Mouse (Mus musculus) cerebellum, adult 11-12 months (tissue): Measurements from ENCODE around the gene A430033K04Rik.

Source experiments
- DNase-seq: peaks from one replicate; pipeline ENCODE4 v3.0.0; 2022

The A430033K04Rik gene

DNA sequence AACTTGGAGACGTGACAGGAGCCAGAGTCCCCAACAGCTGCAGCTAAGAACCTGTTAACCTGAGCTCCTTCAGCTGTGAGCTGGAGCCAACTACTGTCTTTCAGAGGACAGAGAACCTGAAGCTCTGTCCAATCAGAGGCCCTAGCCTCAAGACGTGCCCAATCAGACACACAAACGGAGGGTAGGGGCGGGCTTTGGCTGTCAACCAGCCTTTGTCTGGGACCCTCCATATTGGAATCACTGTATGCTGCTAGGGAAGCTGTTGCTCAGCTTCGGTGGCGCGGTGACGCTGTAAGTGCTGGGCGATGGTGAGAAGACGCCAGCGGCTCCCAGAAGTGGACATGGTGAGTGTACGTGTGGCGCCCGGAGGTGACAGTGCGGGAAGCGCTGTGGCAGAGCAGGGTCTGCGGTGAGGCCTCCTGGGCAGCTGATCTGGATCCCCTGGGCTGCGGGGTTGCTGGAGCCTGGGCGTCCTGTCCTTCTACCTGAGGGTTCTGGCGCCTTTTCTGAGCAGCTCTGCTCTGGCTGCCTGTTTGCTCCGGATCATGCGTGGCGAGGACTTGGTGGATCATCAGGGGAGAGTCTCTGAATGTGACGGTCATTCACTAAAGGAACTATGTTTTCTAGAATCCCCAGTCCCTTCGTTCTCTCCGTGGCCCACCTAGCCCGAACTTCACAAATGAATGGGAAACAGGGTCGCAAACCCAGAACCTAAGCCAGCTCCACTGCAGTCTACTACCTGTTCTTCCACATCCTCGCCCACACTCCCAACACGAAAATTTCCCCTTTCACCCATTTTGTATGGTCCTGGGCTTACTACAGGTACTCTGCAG lies at the start of gene A430033K04Rik:
Gene A430033K04Rik (plus strand): TSS at position 215 of the 833 bp plus-strand sequence.
- peak; percentile 93 for DNase-seq

DNA sequence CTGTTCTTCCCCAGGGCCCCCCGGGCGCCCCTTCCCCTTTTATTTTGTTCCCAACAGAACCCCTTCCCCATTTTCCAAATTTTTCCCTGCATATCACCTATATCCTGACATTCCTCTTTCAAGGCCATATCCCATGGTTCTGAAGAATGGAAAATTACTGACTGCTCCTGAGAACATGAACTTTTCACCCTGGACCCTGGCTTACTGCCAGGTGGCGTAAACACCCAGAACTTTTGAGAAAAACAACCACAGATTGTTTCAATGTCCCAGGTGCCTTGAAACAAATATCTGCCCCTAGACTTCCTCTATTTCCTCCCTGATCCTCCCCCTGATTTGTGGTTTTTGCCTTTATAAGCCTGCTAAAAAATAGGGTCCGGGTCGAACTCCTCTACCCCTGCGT lies 35.3 kb upstream of the A430033K04Rik start:
- DNase-seq: no peak

DNA sequence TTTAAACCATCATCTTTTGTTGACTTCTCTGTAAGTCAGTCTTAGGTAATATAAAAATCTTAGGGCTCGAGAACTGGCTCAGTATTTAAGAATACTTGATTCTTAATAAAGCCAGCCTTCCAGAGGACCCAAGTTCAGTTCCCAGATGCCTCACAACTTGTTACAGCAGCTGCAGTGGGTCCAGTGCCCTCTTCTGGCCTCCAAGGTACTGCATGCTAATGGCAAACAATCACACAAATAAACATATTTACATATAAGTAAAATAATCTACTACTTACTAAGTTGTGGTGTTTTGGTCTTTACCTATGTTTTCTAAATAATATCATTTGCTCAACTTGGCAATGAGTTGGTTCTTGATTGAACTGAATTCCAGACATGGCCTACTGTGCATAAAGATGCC lies 4.3 kb upstream of the A430033K04Rik start:
- peak; percentile 19 for DNase-seq

DNA sequence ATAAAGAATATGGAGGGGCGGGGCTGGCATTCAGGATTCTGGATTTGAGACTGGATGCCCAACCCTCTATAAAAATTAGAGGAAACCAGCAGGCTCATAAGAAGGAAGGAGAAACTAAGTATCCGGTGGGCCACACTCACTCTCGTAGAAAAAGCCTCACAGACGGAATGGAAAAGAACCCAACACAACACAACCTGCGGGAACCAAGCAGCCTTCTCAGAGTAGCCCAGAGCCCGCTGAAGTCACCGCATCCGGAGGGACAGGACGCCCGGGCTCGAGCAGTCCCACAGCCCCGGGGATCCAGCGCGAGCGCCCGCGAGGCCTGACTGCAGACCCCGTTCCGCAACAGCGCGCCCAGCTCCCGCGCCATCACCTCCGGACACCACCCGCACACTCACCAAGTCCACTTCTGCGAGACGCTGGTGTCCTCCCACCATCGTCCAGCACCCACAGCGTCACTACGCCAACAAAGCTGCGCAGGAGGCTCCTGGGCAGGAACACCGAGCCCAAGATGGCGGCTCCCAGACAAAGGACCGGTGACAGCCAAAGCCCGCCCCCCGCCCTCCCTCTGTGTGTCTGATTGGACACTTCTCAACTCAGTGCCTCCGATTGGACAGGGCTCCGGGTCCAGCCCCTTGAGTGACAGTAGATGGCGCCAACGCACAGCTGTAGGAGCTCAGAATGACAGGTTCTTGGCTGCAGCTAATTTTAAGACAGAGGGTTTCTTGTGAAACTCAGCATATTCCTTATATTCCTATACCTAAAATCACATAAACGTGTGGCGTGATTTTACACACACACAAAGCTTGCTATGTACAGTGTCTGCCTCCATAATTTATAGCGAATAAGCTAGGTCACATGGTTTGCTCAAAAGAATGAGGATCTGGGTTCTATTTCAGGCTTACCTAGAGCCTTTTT lies 3.2 kb upstream of the A430033K04Rik start, which contains the start of gene Zfp68:
Gene Zfp68 (minus strand): TSS at position 551 of the 918 bp plus-strand sequence.
- DNase-seq: peak; percentile 94

DNA sequence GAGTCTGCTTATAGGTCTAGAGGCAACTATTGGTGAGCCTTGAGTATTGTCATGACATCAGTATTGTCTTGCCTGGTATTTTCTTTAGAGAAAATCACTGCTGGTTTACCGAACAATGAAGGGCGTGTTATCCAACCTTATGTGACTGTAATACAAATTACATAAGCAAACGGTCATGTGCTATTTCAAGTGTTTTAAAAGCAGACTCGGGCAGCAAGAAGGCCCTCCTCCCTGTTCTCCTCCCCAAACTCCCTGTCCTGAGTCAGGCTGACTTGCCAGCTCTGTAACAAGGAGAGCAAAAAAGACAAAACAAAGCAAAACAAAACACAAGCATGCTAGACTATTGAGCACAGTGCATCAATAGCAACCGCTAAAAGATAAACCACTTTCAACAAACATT lies 1.8 kb upstream of the A430033K04Rik start:
- peak; percentile 10 for DNase-seq

DNA sequence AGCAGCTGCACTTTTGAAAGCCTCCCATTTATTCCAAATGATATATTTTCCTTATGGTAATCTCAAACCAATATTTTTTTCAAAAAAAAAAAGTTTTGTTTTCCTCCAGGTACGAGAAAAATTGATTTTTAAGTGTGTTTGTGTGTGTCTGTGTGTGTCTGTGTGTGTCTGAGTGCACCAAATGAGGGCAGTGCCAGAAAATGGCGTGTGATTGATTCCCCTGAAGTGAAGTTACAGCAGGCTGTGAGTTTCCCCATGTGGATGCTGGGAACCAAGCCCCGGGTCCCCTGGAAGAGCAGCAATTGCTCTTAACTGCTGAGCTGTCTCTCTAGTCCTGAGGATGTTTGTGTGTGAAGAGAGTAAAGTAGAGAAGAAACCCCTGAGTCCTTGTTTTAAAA lies 818 bp downstream of the A430033K04Rik start:
- no peak for DNase-seq

DNA sequence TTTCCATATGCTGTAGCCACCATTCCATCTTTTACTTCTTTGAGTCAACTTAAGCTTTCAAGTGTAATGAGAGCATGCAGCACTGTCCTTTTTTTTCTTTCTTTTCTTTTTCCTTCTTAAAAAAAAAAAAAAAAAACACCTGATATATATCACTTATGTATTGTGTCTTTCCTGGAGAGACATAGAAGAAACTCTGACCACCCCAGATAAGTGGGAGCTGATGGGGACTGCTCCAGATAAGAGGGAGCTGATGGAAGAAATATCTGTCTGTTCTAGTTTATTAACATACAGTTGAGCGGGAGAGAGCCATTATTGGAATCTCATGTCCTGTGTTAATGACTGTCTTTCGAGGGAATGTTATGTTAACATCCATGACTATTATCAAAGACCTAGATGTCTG lies 13.8 kb downstream of the A430033K04Rik start:
- no peak for DNase-seq

DNA sequence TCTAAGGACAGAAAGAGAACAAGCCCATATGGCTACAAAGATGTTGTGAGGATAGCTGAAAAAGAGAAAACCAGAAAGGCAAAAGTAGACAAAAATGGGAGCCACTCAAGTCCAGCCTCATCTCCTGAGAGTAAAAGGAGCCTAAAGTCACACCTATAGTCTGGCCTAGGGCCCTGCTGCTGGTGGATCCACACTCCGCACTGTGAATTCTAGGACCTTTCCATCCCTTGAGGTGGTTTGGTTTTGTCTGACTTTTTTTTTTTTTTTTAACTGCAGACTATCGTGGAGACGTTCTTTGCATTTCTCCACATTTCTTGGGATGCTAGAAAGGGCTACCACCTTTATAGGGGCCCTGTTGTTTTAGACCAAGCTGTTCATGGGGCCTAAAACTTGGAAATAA lies 18.4 kb downstream of the A430033K04Rik start:
- DNase-seq: no peak

DNA sequence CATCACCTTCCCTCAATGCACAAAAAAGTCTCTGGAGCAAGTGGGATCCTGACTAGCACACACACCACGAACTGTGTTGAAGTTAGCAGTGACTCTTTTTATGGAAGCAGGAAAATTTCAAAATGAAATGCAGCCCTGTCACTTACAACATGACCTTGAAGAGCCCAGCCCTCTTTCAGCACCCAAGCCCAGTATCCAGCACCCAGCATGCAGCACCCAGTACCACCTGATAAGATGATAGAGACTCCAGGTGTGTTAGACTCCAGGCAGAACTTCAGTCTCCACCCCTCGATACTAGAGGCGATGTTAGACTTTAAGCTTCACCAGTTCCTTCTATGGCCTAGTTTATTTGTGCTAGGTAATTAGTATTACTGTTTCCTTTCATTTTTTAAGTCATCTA lies 19.1 kb downstream of the A430033K04Rik start:
- DNase-seq: no peak

DNA sequence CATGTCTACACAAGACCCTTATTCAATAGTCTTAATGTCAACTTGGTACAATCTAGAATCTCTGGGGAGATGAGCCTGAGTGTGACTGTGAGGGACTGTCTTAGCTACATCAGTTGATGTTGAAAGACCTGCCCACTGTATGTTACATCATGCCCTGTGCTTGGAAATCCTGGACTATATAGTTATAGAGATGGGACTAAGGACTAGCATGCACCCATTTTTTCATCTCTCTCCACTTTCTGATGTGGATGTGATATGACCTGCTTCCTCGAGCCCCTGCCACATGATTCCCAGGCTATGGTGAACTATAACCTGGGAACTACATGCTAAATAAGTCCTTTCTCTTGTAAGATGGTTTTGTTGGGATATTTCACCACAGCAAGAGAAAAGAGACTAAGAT lies 30.3 kb downstream of the A430033K04Rik start:
- DNase-seq: no peak

DNA sequence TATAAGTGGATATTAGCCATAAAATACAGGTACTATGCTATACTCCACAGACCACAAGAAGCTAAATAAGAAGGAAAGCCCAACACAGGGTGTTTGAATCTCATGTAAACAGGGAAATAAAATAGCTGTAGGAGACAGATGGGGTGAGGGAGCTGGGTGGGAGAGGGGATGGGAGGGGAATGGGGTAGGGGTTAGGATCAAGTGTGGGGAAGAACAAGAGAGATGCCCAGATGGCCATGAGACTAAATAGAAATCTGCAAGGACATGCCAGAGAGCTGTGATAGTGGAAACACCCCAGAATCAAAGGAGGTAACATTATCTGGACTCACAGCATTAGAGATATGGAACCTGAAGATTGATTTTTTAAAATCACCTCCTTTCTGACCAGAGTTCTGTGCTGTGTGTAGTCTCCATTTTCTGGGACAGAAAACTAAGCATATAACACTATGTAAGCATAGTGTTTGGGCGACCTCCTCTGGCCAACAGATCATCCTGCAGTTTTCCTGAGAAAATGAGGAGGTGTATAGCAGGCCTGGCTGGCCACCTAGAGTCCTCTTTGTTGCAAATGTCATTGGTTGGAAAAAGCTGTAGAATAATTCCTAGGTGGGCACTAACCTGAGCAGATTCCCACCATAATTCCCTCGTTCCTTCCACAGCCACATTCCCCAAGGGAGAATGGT lies 34.0 kb downstream of the A430033K04Rik start:
- peak; percentile 6 for DNase-seq

DNA sequence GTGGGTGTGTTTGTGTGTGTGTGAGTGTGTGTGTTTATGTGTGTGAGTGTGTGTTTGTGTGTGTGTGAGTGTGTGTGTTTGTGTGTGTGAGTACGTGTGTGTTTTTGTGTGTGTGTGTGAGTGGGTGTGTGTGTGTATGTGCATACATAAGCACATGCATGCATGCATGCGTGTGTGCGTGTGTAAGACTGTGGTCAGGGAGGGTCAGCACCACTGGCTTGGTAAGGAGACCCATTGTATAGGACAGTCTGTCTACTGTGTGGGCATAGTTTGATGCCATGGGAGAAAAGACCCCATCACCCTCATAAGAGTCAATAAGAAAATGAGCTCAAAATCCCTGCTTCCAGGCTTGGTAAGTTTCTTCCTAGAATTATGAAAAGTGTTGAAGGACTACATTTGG lies 34.7 kb downstream of the A430033K04Rik start:
- DNase-seq: no peak

DNA sequence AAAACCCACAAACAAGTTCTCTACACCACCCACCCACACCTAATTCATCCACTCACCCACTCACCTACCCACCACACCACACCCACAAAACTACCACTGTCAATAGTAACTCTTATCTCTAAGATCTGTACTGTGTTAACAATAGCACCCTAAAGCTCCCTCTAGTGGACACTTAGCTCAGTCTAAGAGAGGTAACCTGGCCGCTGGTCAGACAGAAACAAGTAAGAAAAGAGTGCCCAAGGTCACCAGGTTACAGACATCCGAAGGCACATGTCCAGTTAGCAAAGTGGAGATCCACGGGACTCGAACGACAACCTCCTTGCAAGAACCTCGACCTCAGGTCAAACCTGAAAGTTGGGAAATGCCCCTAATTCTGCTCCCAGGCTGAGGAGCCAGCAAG lies 35.2 kb downstream of the A430033K04Rik start:
- peak; percentile 13 for DNase-seq

DNA sequence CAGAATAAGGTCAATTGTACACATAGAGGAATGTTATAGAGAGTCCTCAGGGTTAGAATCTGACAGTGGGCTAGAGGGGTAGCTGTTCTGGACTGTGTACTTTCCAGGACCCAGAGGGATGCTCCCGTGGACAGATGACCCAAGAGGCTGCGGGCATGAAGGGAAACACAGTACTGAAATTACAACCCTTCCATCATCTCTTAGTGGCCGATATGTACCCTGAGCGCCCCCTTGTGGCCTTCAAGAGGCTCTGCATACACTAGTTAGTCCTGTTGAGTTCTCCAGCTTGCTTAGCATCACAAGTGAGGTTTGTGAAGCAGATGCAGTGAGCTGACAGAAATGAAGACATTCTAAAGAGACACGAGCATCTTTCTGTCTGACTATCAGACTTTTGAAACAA lies 36.3 kb downstream of the A430033K04Rik start:
- DNase-seq: peak; percentile 15

DNA sequence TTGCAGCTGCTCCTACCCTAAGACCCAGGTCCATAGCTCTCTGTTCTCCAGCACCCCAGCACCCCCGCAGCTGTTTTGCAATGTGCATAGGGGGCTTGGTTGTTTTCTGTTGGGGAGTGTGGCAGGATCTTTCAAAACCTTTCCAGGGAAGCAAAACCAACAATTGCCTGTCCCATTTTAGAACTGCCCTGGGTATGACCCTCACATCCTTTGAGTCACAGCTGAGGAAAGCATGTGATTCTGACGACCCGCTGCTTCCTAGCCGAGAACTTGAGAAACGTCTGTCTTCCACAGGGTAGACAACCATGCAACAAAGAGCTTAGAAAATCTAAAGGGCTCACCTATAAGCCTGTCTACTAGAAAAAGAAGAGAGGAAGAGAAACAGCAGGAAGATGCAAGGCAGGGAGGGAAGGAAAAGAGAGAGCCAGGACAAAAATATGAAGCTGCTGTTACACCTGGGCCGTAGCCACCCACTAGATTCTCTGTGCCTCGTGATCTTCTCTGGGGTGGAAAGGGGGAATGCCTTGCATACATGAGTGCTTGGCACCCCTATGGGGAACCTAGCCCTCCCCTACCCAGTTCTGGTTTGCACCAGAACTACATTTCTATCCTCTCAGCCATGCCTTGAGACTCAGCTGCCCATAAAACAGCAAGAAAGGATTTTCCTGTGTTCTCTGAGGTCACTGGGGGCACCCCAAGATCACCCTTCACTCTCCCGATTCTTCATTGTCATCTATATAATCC lies 60.5 kb downstream of the A430033K04Rik start:
- DNase-seq: no peak

DNA sequence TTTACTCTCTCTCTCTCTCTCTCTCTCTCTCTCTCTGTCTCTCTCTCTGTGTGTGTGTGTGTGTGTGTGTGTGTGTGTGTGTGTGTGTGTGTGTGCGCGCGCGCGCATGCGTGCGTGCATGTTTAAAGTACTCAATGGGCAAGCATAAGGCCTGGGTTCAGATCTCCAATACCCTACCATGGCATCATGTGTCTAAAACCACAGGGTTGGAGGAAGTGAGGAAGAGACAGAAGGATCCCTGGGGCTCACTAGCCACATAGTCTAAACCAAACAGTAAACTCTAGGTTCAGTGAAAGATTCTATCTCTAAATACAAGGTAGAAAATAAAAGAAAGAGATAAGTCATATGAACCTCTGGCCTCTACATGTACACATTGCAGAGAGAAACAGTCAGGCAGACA lies 61.2 kb downstream of the A430033K04Rik start:
- DNase-seq: no peak

DNA sequence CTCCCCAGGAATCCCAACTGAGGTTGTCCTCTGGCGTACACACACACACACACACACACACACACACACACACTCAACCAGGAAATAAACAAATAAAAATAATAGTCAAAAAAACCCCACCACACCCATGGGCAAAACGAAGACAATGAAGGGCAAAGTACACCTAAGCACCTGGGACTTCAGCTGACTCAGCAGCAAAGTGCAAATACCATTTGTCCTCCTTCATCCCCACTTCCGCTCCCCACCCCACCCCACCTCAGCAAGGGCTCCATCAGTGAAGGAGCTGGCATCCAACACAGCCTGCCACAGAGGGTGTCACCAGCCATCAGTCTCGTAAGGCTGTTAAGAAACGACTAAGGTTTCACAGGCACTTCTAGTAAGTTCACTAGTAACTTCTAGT lies 64.8 kb downstream of the A430033K04Rik start:
- DNase-seq: no peak

DNA sequence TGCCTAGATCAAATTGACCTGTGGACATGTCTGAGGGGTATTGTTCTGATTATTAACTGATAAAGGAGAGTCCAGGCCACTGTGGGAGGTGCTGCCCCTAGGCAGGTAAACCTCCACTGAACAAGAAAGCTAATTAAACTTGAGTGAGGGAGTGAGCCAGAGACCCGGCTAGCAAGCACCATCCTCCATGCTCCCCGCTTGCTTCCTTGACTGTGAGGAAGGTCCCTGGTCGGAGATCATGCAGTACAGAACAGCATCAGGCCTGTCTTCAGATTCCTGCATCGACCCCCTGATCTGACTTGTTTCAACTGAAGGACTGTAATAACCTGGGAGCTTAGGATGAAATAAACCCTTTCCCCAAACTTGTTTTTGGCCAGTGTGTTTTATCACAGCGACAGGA lies 66.6 kb downstream of the A430033K04Rik start:
- no peak for DNase-seq

DNA sequence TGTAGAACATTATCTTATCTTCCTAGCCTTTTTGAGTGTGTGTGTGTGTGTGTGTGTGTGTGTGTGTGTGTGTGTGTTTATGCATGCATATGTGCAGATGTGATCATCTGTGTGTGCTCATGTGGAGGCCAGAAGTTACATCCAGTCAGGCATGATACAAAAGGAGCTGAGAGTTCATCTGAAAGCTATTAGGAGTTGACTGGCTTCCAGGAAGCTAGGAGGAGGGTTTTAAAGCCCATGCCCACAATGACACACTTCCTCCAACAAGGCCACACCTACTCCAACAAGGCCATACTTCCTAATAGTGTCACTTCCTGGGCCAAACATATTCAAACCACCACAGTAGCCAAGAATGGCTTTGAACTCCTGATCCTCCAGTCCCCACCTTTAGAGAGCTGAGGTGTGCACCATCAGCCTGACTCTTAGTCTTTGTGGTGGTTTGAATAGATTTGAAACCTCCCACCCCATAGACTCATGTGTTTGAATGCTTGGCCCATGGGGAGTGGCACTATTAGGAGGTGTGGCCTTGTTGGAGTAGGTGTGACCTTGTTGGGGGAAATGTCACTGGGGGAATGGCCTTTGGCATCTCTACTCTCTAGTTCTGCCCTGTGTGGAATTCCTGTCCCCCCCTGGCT lies 70.4 kb downstream of the A430033K04Rik start:
- DNase-seq: no peak

DNA sequence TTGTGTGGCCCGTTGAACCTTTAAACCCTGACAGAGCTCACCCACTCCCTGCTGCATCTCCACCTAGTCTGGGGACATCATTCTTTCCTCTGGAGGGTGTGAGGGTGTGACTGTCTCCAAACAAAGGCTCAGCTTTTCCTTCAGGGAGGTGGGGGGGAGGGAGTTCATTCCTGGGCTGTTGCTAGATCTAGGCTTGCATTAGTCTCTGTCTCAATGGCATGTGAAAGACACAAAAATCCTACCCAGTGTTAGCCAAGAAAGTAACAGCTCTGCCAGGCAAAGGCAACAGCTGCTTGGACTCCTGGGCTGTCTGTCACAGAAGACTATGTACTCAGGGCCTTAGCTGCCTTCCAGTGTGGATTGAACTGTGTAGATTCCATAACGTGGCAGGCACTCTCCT lies 71.4 kb downstream of the A430033K04Rik start:
- no peak for DNase-seq

DNA sequence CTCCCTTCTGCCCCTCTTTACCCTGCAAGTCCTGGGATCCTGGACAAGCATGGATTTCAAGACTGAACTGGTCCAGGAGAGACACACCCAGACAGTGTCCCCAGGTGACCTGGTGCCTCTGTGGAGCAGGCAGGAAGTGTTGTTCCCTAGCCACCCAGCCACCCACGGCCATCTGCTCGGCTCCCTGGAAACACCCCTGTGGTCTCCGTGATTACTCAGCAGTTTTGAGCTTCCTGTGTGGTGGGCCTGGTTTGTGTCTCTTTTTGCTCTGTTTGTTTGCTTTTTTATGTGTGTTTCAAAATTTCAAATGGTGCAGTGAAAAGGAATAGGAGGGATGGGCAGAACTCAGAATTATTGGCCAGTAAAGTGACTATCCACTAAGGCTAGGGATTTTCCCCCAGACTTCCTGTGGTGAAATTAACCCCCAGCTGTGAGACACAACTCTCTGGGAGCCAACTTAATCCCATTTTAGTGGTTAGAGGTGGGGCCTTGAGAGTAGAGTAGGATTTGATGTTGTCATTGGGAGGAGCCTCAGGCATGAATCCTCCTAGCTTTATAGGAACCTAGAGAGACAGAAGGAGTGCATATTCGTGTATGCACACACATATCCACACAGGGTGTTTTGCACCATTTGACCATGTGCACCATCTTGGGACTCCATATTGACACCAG lies 72.0 kb downstream of the A430033K04Rik start:
- no peak for DNase-seq
